Mouse (Mus musculus) cerebellum, adult 2 months (tissue): ENCODE measurements around the gene Rnf43. TPM values are rescaled to one million over a fixed set of nuclear protein-coding genes. Genes with fewer than 3 reads are reported as not detected.

Experiments used
- DNase-seq, 2 experiments: peaks; one replicate each; pipeline ENCODE4 v3.0.0; 2021
- H3K27ac ChIP-seq: fragments of 200-500 bp; 2 replicates; pipeline ENCODE4 v1.5.1; 2012; ENCODE audit warnings: low read length, control low read depth, inconsistent platforms; ENCODE audit not compliant: insufficient read depth
- H3K27me3 ChIP-seq: fragments of 200-500 bp; 2 replicates; pipeline ENCODE4 v1.6.1; 2012; ENCODE audit warnings: inconsistent platforms, mild to moderate bottlenecking, low read length, moderate library complexity; ENCODE audit not compliant: control insufficient read depth, insufficient read depth
- H3K4me1 ChIP-seq: fragments of 200-500 bp; 2 replicates; pipeline ENCODE4 v1.6.1; 2011; ENCODE audit warnings: low read length; ENCODE audit not compliant: control insufficient read depth, insufficient read depth
- H3K4me3 ChIP-seq: fragments of 200-500 bp; replicated peaks from 2 replicates; pipeline ENCODE3; 2011; ENCODE audit warnings: mild to moderate bottlenecking, low read depth, low read length, control low read depth; ENCODE audit not compliant: insufficient read depth
- CTCF ChIP-seq: fragments of 200-500 bp; IDR thresholded peaks from 2 replicates; pipeline ENCODE4 v1.5.1; 2011; ENCODE audit warnings: low read depth, mild to moderate bottlenecking, control low read depth, low read length, moderate library complexity, borderline replicate concordance; ENCODE audit not compliant: insufficient read depth
- POLR2A ChIP-seq: fragments of 200-500 bp; IDR thresholded peaks from 2 replicates; pipeline ENCODE4 v1.6.1; 2011; ENCODE audit warnings: low read length, control low read depth, borderline replicate concordance; ENCODE audit not compliant: insufficient read depth
- WGBS: fragments of 180-500 bp; shearing (Covaris S2); methylation state at CpG from one replicate; pipeline ENCODE4 v1.1.7; 2018; 5-methylcytosine and 5-hydroxymethylcytosine counted together
- polyA plus RNA-seq: library from polyadenylated mRNA; depleted of rRNA; stranded (reverse); fragments of >200 nt; gene quantifications from 2 replicates; pipeline ENCODE4 v1.2.3, GENCODE M21; 2012

Rnf43 gene
- polyA plus RNA-seq, 1 experiment, result 2.2 TPM

- no peak for DNase-seq
- H3K4me3 ChIP-seq, result no peak overlapping the region
- WGBS, result 89% methylated on average over 2 of the region's 2 CpGs
These were observed 3.1 kb downstream of the Rnf43 start for GRCm38 (mm10) chr11:87665658-87666057.

GRCm38 (mm10) chr11:87666256-87667035 is 3.9 kb downstream of the Rnf43 start:
- Histone ChIP-seq H3K27me3 (no peaks in the 10 kb centered on the region), H3K27ac (no peak overlapping the region), H3K4me1 (no peaks in the 10 kb centered on the region), H3K4me3 (no peak overlapping the region)
- TF ChIP-seq CTCF, result no peak
- TF ChIP-seq POLR2A, result no peak
- WGBS, result 82% methylated on average over 12 of the region's 12 CpGs
- DNase-seq, result no peak

More at GRCm38 (mm10) chr11:87665658-87666057, 3.1 kb downstream of the Rnf43 start:
- H3K4me1 ChIP-seq, result no peaks in the 10 kb centered on the region
- TF ChIP-seq POLR2A (no peak), CTCF (no peak)
- no peaks in the 10 kb centered on the region for H3K27me3 ChIP-seq
- H3K27ac ChIP-seq, result no peak overlapping the region

- Histone ChIP-seq H3K27me3 (no peaks in the 10 kb centered on the region), H3K4me1 (no peaks in the 10 kb centered on the region), H3K4me3 (no peak overlapping the region), H3K27ac (no peak overlapping the region)
- WGBS, result 66% methylated on average over 4 of the region's 4 CpGs
- no peak for DNase-seq
- TF ChIP-seq POLR2A (no peak), CTCF (no peak)
These were observed 4.9 kb downstream of the Rnf43 start for GRCm38 (mm10) chr11:87667107-87668090.

- DNase-seq, result no peak
- Histone ChIP-seq H3K27ac (no peak overlapping the region), H3K27me3 (no peaks in the 10 kb centered on the region), H3K4me3 (no peak overlapping the region), H3K4me1 (no peaks in the 10 kb centered on the region)
- WGBS, result 96% methylated on average over 1 of the region's 1 CpGs
- TF ChIP-seq POLR2A (no peak), CTCF (no peak)
These were observed 10.8 kb downstream of the Rnf43 start for GRCm38 (mm10) chr11:87673282-87673681.

GRCm38 (mm10) chr11:87675606-87676005 is 13.1 kb downstream of the Rnf43 start:
- H3K4me1 ChIP-seq, result no peaks in the 10 kb centered on the region
- no peaks in the 10 kb centered on the region for H3K27me3 ChIP-seq
- H3K27ac ChIP-seq, result no peak overlapping the region
- H3K4me3 ChIP-seq, result no peak overlapping the region
- WGBS, result 93% methylated on average over 6 of the region's 6 CpGs
- DNase-seq, result no peak
- TF ChIP-seq POLR2A (no peak), CTCF (no peak)

GRCm38 (mm10) chr11:87677756-87678155 is 15.2 kb downstream of the Rnf43 start:
- WGBS, result 41% methylated on average over 5 of the region's 5 CpGs
- no peaks in the 10 kb centered on the region for H3K4me1 ChIP-seq
- H3K4me3 ChIP-seq, result no peak overlapping the region
- H3K27ac ChIP-seq, result no peak overlapping the region
- no peak for DNase-seq
- TF ChIP-seq CTCF, result no peak
- TF ChIP-seq POLR2A, result no peak
- H3K27me3 ChIP-seq, result no peaks in the 10 kb centered on the region

GRCm38 (mm10) chr11:87678545-87678944 is 16.0 kb downstream of the Rnf43 start:
- TF ChIP-seq POLR2A, result no peak
- WGBS, result 76% methylated on average over 4 of the region's 4 CpGs

More at GRCm38 (mm10) chr11:87678545-87678944, 16.0 kb downstream of the Rnf43 start:
- no peak for DNase-seq
- Histone ChIP-seq H3K4me1 (no peaks in the 10 kb centered on the region), H3K27ac (no peak overlapping the region), H3K27me3 (no peaks in the 10 kb centered on the region), H3K4me3 (no peak overlapping the region)
